Mouse (Mus musculus): ENCODE measurements around the gene Rspo4.

Gene Rspo4

DNA sequence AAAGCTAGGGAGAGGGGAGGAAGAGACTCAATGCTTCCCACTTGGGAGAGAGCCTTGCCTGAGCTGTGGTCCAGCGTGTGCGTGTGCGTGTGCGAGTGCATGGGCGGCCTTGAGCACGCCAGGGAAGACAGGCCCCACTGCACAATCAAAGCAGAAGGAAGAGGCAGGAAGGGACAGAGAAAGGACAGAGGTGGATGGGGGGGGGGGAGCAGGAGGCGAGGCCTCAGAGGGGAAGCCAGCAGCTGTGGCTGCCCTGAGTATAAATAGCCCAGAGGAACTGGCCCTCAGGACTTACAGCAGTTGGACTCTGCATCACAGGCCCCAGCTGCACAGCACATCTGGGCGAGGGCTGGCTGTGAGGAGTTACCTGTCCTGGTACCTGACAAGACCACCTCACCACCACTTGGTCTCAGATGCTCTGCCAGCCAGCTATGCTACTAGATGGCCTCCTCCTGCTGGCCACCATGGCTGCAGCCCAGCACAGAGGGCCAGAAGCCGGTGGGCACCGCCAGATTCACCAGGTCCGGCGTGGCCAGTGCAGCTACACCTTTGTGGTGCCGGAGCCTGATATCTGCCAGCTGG, 68.3 kb downstream of the Rspo4 start, which contains the start of gene Angpt4:
Gene Angpt4 (plus strand): TSS at position 292 of the 582 bp plus-strand sequence.
- DNase-seq (ENCODE audit: low read depth, low spot score) = no peak

DNA sequence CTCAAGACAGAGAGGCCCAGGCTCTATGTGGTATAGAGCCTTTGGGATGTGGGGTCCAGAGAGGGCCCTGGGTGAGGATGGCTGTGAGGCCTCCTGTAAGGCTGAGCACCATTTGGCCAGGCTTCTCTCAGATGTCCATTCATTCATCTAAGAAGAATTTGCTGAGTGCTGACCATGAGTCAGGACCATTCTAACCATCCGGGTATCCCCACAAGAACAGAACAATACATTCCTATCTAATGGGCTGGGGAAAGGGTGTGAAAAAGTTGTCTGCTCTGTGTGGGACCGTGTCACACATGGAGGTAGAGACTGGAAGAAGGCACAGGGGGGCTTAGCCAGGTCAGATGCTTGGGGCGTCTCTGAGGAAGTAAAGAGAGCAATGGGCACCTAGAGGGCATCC, 69.0 kb downstream of the Rspo4 start:
- DNase-seq (ENCODE audit: low read depth, low spot score) = no peak

DNA sequence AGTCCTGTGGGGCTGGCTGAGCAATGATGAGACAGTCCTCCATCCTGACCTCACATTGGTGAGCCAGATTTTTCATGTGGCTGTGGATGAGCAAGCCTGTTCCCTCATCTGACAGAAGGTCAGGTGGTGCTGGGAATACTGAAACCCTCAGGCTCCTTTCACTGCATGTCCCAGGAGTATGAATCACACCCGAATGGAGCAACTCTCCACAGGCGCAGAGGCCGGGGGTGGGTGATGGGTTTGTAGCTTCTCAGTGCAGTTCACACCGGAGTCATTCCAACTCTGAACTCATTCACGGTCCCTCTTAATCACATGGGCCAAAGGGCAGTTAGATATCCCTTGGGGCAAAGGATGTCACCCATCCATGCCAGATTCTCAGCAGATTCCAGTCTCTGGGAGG, 71.4 kb downstream of the Rspo4 start:
- DNase-seq (ENCODE audit: low read depth, low spot score) = no peak

DNA sequence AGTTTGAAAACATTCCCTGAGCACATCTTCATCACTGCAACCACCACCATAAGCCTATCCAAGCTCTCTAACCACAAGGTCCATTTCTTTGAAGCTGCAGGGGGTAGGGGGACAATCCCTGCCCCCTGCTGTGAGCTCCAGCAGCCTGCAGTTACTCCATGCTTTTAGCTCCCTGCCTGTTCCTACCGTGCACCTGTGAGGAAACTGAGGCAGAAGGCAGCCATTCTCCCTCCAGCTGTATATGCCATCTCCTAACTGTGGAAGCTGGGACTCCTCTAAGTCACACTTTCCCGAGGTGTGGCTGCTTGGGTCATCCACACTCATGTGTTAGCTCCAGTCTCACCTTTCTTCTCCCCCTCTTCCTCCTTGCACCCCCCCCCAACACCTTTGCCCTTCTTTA, 72.4 kb downstream of the Rspo4 start:
- no peak for DNase-seq (ENCODE audit: low read depth, low spot score)

DNA sequence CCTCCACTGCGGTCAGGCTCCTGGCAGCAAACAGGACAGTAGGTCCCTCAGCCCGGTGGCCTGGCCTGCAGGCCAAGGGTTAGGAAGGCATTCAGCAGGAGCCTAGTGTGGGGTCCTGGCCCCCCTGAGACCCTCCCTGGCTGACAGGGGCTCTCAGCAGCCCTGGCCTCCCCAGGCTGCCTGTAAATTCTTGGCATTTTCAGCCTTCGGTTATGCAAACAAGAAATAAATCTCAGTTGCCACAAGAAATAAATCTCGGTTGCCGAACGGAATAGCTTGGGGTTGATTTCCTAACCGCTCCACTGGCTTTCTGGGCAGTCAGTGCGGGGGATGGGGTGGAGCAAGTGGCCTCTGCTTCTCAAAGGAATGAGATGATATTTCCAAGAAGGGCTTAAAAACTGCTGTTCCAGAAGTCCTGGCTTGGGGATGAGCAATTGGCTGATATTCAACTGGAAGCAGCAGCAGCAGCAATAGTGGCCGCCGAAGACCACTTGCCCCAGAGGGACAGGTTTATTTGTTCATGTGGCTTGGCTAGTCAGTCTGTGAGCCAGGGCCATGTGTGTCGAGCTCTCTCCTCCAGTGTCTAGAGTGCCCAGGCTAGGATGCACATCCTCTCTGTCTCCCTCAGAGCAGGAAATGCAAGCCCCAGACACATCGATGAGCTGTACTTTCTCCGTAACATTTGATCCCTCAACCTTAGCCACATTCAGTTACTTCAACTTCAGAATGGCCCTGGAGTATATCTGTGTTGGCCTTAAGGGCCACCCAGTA, 73.5 kb downstream of the Rspo4 start:
- no peak for DNase-seq (ENCODE audit: low read depth, low spot score)

DNA sequence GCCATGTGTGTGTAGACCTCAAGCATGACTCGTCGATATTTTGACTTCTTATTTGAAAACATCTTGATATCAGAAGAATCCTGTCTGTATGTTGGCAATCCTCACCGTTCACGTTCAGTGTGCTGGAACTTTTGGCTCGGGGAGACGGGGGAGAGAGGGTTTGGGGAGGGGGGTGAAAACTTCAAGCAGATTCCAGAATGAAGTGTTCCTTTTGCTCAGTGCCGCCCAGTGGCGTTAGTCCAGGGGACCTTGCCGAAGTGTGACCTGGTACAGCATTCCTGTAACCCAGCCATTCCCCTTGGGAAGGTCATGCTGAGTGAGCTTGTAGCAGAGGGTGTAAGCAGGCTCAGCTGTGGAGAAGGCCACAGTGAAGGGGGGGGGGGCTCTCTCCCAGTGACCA, 76.4 kb downstream of the Rspo4 start:
- DNase-seq (ENCODE audit: low read depth, low spot score) = no peak

DNA sequence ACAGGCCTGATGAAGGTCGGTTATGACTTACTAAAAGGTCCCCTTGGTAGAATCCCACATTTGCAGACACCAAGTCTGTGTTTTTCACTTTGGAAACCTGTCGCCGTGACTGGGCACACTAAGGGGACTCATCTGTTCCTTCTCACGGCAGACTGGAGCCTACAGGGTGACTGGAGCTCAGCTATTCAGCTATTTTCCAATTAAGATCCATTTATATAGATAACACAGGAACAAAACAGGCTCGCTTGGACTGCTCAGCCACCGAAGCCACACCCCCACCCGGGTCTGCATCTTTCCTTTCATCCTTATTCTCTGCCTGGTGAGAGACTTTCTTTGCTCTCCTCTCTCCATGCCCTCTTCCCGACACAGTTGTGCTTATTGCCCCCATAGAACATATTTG, 78.3 kb downstream of the Rspo4 start:
- no peak for DNase-seq (ENCODE audit: low read depth, low spot score)

DNA sequence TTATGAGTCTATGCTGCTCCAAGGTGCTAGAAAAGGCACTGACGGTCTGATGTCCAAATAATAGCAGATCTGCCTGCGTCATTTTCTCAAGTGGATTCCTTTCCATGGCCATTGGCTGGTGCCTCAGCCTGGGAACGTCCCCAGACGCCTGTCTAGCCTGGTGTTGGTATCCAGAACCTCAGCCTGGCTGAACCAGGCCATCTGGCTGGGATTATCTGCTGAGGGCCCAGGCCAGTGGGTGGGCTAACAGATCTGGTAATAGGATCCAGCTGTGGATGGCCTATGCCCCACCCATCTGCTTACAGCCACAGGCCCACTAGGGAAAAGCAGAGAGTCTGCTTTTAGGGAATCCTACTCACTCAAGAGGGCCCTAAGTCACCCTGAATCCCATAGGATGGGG, 78.9 kb downstream of the Rspo4 start:
- no peak for DNase-seq (ENCODE audit: low read depth, low spot score)
